Mouse (Mus musculus) megakaryocyte, embryonic 14.5 days (primary cell): ENCODE results near the gene Isx.

ENCODE experiments used
- FLI1 ChIP-seq: IDR thresholded peaks from 2 replicates; pipeline ENCODE4 v1.6.1; 2012; ENCODE audit warnings: low read length, inconsistent platforms, mixed read lengths
- GATA1 ChIP-seq: IDR thresholded peaks from 3 replicates; pipeline ENCODE4 v1.6.1; 2012; ENCODE audit warnings: mixed read lengths, low read length, inconsistent platforms, borderline replicate concordance

GRCm38 (mm10) chr8:74872940-74873339 lies at the start of gene Isx:
- TF ChIP-seq GATA1: no peak
- no peak for TF ChIP-seq FLI1
